Mouse (Mus musculus): ENCODE results near the gene Hecw2. TPM values are rescaled to one million over a fixed set of nuclear protein-coding genes. Genes with fewer than 3 reads are reported as not detected.

Gene Hecw2
- polyA plus RNA-seq, 1 experiment from 2014 or later: 7.7 TPM

DNA sequence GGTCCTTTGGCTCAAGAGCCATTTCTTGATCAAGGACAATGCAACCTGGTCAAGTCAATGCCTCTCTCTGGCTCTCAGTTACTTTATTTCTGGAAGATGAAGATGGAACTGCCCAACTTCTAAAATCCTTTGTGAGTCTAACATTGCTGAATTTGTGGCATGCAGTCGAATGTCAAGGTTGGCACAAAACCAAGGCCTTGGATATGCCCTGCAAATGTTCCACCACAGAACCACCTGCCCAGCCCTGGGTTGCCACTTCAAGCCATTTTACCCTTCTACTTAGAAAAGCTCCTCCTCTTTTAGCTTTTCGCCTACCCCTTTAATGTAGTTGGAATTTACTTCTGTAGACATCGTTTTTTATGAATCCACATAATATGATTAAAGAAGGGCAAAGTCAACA is 115.3 kb downstream of the Hecw2 start:
- no peaks in the 10 kb centered on the region for H3K27me3 ChIP-seq (replicated peaks)
- no peak for ATAC-seq (replicated peaks)
- H3K4me1 ChIP-seq: no peaks in the 10 kb centered on the region

DNA sequence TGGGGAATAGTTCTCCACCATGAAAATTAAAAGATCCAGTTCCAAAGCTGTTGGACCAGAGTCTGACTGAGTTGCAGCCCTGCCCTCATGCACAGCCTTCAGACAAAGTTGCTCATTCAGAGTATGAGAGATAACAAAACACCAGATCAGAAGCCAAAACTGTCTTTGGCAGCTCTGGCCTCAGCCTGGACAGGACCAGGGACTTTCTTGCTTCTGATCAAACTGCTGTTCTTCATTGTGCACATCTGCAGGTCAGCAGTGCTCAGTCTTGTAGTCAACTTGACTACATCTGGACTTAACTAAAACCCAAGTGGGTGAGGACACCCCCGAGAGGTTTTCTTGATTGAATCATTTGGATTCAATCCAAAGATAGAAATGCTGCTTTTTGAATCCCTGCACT is 120.5 kb downstream of the Hecw2 start:
- H3K4me2 ChIP-seq: no peak overlapping the region
- WGBS: 64% methylated on average over 1 of the region's 1 CpGs
- no peak for ATAC-seq (replicated peaks)
- H3K9ac ChIP-seq: no peak overlapping the region
- H3K36me3 ChIP-seq (replicated peaks): no peaks in the 10 kb centered on the region
- no peaks in the 10 kb centered on the region for H3K9me3 ChIP-seq
- no peaks in the 10 kb centered on the region for H3K27me3 ChIP-seq (replicated peaks)
- H3K4me3 ChIP-seq: no peak overlapping the region
- H3K27ac ChIP-seq: no peak overlapping the region
- H3K4me1 ChIP-seq: no peaks in the 10 kb centered on the region

More for the DNA sequence above, 115.3 kb downstream of the Hecw2 start:
- H3K4me2 ChIP-seq: no peak overlapping the region
- no peak overlapping the region for H3K4me3 ChIP-seq
- H3K9me3 ChIP-seq: no peaks in the 10 kb centered on the region
- H3K9ac ChIP-seq: no peak overlapping the region
- 90% methylated on average over 3 of the region's 3 CpGs for WGBS
- H3K36me3 ChIP-seq (replicated peaks): no peaks in the 10 kb centered on the region
- H3K27ac ChIP-seq: no peak overlapping the region

DNA sequence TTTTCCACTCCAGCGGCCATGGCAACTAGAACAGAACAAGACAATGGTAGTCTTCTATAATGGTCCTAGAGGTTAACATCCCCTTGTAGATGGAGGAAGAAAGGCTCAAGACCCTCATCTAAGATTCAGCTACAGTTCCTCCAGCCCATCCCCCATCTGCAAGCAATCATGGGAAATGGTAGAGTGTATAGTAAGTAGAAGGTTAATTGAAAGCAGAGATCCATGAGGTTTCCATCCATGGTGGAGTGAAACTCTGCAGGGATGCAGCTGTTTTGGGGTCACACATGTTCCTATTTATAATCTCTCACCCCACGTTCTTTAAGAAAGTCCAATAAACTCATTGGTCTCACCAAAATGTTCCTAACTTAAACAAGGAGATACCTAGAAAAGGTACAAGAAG is 124.8 kb downstream of the Hecw2 start:
- Histone ChIP-seq H3K4me3 (no peak overlapping the region), H3K9ac (no peak overlapping the region), H3K27ac (no peak overlapping the region), H3K9me3 (no peaks in the 10 kb centered on the region), H3K27me3 (replicated peaks) (no peaks in the 10 kb centered on the region), H3K4me1 (no peaks in the 10 kb centered on the region), H3K4me2 (no peak overlapping the region), H3K36me3 (replicated peaks) (no peaks in the 10 kb centered on the region)
- ATAC-seq (replicated peaks): no peak
- 89% methylated on average over 2 of the region's 2 CpGs for WGBS

GRCm38 (mm10) chr1:54068248-54068647 is 126.7 kb downstream of the Hecw2 start:
- WGBS: 80% methylated on average over 1 of the region's 1 CpGs
- Histone ChIP-seq H3K27me3 (replicated peaks) (no peaks in the 10 kb centered on the region), H3K4me1 (no peaks in the 10 kb centered on the region), H3K36me3 (replicated peaks) (no peaks in the 10 kb centered on the region), H3K9me3 (no peaks in the 10 kb centered on the region), H3K4me2 (no peak overlapping the region), H3K27ac (no peak overlapping the region), H3K9ac (no peak overlapping the region), H3K4me3 (no peak overlapping the region)
- no peak for ATAC-seq (replicated peaks)

GRCm38 (mm10) chr1:54065434-54065833 is 129.5 kb downstream of the Hecw2 start:
- no peak overlapping the region for H3K4me2 ChIP-seq
- ATAC-seq (replicated peaks): no peak
- H3K27ac ChIP-seq: no peak overlapping the region
- H3K36me3 ChIP-seq (replicated peaks): no peaks in the 10 kb centered on the region
- no peaks in the 10 kb centered on the region for H3K27me3 ChIP-seq (replicated peaks)
- H3K4me1 ChIP-seq: no peaks in the 10 kb centered on the region
- H3K9me3 ChIP-seq: no peaks in the 10 kb centered on the region
- no peak overlapping the region for H3K9ac ChIP-seq
- no peak overlapping the region for H3K4me3 ChIP-seq
- 59% methylated on average over 1 of the region's 1 CpGs for WGBS

GRCm38 (mm10) chr1:54061078-54061477 is 133.9 kb downstream of the Hecw2 start:
- Histone ChIP-seq H3K27me3 (replicated peaks) (no peaks in the 10 kb centered on the region), H3K4me1 (no peaks in the 10 kb centered on the region), H3K9ac (no peak overlapping the region), H3K4me3 (no peak overlapping the region), H3K4me2 (no peak overlapping the region), H3K36me3 (replicated peaks) (no peaks in the 10 kb centered on the region), H3K9me3 (no peaks in the 10 kb centered on the region), H3K27ac (no peak overlapping the region)
- 96% methylated on average over 2 of the region's 2 CpGs for WGBS
- ATAC-seq (replicated peaks): no peak

DNA sequence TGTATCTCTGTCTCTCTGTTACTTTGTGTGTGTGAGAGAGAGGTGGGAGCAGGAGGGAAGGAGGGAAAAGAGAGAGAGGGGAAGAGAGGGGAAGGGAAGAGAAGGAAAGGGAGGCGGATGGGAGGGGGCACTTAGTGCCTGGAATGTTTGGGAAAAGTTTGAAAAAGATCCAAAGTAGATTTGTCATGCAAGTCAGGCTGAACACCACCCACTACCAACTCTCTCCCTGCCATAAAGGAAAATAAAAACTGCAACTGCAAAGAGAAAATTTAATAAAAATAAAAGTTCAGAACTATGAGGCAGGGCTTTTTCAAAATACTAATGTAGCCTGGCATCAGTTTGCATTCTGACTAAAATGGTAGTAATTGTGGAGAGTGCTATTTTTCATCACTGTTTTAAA is 135.2 kb downstream of the Hecw2 start:
- Histone ChIP-seq H3K4me1 (no peaks in the 10 kb centered on the region), H3K9ac (no peak overlapping the region), H3K36me3 (replicated peaks) (no peaks in the 10 kb centered on the region), H3K27me3 (replicated peaks) (no peaks in the 10 kb centered on the region), H3K9me3 (no peaks in the 10 kb centered on the region), H3K4me3 (no peak overlapping the region), H3K4me2 (no peak overlapping the region), H3K27ac (no peak overlapping the region)
- 71% methylated on average over 1 of the region's 1 CpGs for WGBS
- no peak for ATAC-seq (replicated peaks)

GRCm38 (mm10) chr1:54052771-54053170 is 142.2 kb downstream of the Hecw2 start:
- no peak overlapping the region for H3K9ac ChIP-seq
- H3K4me3 ChIP-seq: no peak overlapping the region
- ATAC-seq (replicated peaks): no peak
- no peak overlapping the region for H3K27ac ChIP-seq
- H3K4me2 ChIP-seq: no peak overlapping the region
- no peaks in the 10 kb centered on the region for H3K36me3 ChIP-seq (replicated peaks)
- H3K27me3 ChIP-seq (replicated peaks): no peaks in the 10 kb centered on the region
- no peaks in the 10 kb centered on the region for H3K4me1 ChIP-seq
- H3K9me3 ChIP-seq: no peaks in the 10 kb centered on the region

GRCm38 (mm10) chr1:54046923-54047322 is 148.0 kb downstream of the Hecw2 start:
- no peaks in the 10 kb centered on the region for H3K27me3 ChIP-seq (replicated peaks)
- no peaks in the 10 kb centered on the region for H3K9me3 ChIP-seq
- H3K4me2 ChIP-seq: no peak overlapping the region
- no peaks in the 10 kb centered on the region for H3K36me3 ChIP-seq (replicated peaks)
- ATAC-seq (replicated peaks): no peak
- H3K27ac ChIP-seq: no peak overlapping the region
- no peak overlapping the region for H3K9ac ChIP-seq
- H3K4me3 ChIP-seq: no peak overlapping the region
- no peaks in the 10 kb centered on the region for H3K4me1 ChIP-seq
- WGBS: 69% methylated on average over 1 of the region's 1 CpGs

DNA sequence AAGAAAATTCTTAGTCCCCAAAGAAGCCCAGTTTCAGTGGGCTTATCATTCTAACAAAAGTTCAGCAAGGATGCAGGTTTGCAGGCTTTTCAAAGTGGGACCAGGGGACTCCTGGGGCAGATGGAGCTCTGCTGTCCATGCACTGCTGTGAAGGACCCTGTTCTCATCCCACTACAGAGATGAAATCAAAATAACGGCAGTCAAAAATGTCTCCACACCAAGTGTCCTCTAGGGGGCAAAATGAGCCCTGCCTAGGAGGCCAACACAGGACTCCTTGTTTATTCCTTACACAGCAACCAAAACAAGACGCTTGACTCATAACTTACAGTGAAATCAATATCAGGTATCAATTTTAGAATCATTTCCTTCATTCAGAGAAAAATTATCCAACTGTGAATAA is 155.9 kb downstream of the Hecw2 start:
- H3K27ac ChIP-seq: no peak overlapping the region
- H3K27me3 ChIP-seq (replicated peaks): no peaks in the 10 kb centered on the region
- H3K4me3 ChIP-seq: no peak overlapping the region
- H3K4me2 ChIP-seq: no peak overlapping the region
- H3K9ac ChIP-seq: no peak overlapping the region
- H3K4me1 ChIP-seq: no peaks in the 10 kb centered on the region
- no peaks in the 10 kb centered on the region for H3K36me3 ChIP-seq (replicated peaks)
- no peaks in the 10 kb centered on the region for H3K9me3 ChIP-seq
- 42% methylated on average over 2 of the region's 2 CpGs for WGBS
- no peak for ATAC-seq (replicated peaks)

DNA sequence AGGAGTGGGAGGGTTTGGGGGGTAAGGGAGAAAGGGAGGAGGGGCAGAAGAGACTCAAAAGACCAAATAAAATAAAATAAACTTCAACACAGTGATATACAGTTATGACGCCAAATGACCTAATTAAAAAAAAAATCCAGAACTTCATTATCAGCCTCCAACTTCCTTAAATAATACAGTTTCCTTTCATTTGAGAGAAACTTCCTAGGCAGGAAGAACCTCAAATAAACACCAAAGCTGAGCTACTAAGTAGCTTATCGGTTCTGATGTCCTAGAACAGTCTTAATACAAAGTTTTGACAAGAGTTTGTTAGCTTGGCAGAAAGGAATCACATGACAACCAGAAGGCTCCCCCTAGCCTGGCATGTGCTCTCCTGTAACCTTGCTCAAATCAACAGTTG is 177.3 kb downstream of the Hecw2 start:
- ATAC-seq (replicated peaks): no peak

GRCm38 (mm10) chr1:54015739-54016138 is 179.2 kb downstream of the Hecw2 start:
- H3K27ac ChIP-seq: no peak overlapping the region
- H3K4me2 ChIP-seq: no peak overlapping the region
- 63% methylated on average over 4 of the region's 4 CpGs for WGBS
- H3K27me3 ChIP-seq (replicated peaks): no peaks in the 10 kb centered on the region
- H3K4me1 ChIP-seq: no peaks in the 10 kb centered on the region
- H3K36me3 ChIP-seq (replicated peaks): no peaks in the 10 kb centered on the region
- H3K4me3 ChIP-seq: no peak overlapping the region
- ATAC-seq (replicated peaks): no peak
- no peak overlapping the region for H3K9ac ChIP-seq
- H3K9me3 ChIP-seq: no peaks in the 10 kb centered on the region

More for the DNA sequence above, 177.3 kb downstream of the Hecw2 start:
- Histone ChIP-seq H3K4me1 (no peaks in the 10 kb centered on the region), H3K4me3 (no peak overlapping the region), H3K9ac (no peak overlapping the region), H3K4me2 (no peak overlapping the region), H3K36me3 (replicated peaks) (no peaks in the 10 kb centered on the region), H3K9me3 (no peaks in the 10 kb centered on the region), H3K27ac (no peak overlapping the region), H3K27me3 (replicated peaks) (no peaks in the 10 kb centered on the region)
- 82% methylated on average over 2 of the region's 2 CpGs for WGBS

GRCm38 (mm10) chr1:54012414-54012813 is 182.6 kb downstream of the Hecw2 start:
- Histone ChIP-seq H3K27ac (no peak overlapping the region), H3K9ac (no peak overlapping the region), H3K4me1 (no peaks in the 10 kb centered on the region)

More at GRCm38 (mm10) chr1:54012414-54012813, 182.6 kb downstream of the Hecw2 start:
- Histone ChIP-seq H3K36me3 (replicated peaks) (no peaks in the 10 kb centered on the region), H3K4me3 (no peak overlapping the region), H3K9me3 (no peaks in the 10 kb centered on the region), H3K27me3 (replicated peaks) (no peaks in the 10 kb centered on the region), H3K4me2 (no peak overlapping the region)
- ATAC-seq (replicated peaks): no peak
- 47% methylated on average over 3 of the region's 3 CpGs for WGBS

Data from midbrain, embryonic 15.5 days (tissue).